In genomic region chr5:67442813-67443450, GRCm38 (mm10) we compare ENCODE assay signal across 12 mouse cellular contexts.
"Had no signal": no experiment of that assay in that cellular context is flagged by ENCODE, and none has a peak within 500 bp of the region (broad histone marks: within the 10 kb centered on the region; RNA-seq: fewer than 3 reads in every experiment).

No protein-coding gene starts in this region.

- H3K4me1 ChIP-seq: liver, embryonic 15.5 days had no signal

- H3K4me2 ChIP-seq: liver, embryonic 15.5 days; lung, embryonic 14.5 days; midbrain, embryonic 12.5 days; stomach, embryonic 15.5 days had no signal

- DNase-seq: kidney, adult 18-20 months; kidney, postnatal 10 days; layer of hippocampus, postnatal 36 days; lung, embryonic 14.5 days; lung, postnatal 10 days; lung, postnatal 4 days; right cerebral cortex, postnatal 14 days; thymus, adult 2 months; thymus, postnatal 25 days had no signal

- H3K4me3 ChIP-seq: liver, embryonic 15.5 days; midbrain, embryonic 12.5 days; stomach, embryonic 15.5 days had no signal

- H3K9ac ChIP-seq: liver, embryonic 15.5 days; lung, embryonic 14.5 days; midbrain, embryonic 12.5 days; stomach, embryonic 15.5 days had no signal

- H3K27ac ChIP-seq: liver, embryonic 15.5 days; midbrain, embryonic 12.5 days; stomach, embryonic 15.5 days had no signal

- H3K36me3 ChIP-seq: liver, embryonic 15.5 days; midbrain, embryonic 12.5 days; stomach, embryonic 15.5 days had no signal

- H3K27me3 ChIP-seq: liver, embryonic 15.5 days; stomach, embryonic 15.5 days had no signal

- H3K9me3 ChIP-seq: liver, embryonic 15.5 days; midbrain, embryonic 12.5 days; stomach, embryonic 15.5 days had no signal
